ENCODE assay signal across 25 mouse cellular contexts in genomic region chr3:88651669-88652618, GRCm38 (mm10). TPM values are rescaled to one million over a fixed set of nuclear protein-coding genes. Genes with fewer than 3 reads are reported as not detected.
DNase-seq lines count a peak whose midpoint lies in the region; ATAC-seq and TF ChIP-seq lines count a peak whose summit lies in the region.
"Had no signal": no experiment of that assay in that cellular context is flagged by ENCODE, and none has a peak within 500 bp of the region (broad histone marks: within the 10 kb centered on the region; RNA-seq: fewer than 3 reads in every experiment).

No protein-coding gene starts in this region.

- H3K4me2 ChIP-seq in midbrain, embryonic 12.5 days (replicated peaks): no peak overlapping the region
- H3K4me2 ChIP-seq in midbrain, postnatal 0 days (ENCODE audit: low read depth, low read length, poor library complexity, severe bottlenecking): no peak overlapping the region
- H3K4me2 ChIP-seq: heart, embryonic 13.5 days; neural tube, embryonic 12.5 days had no signal

- no peak overlapping the region for H3K9ac ChIP-seq in midbrain, embryonic 12.5 days (replicated peaks)
- H3K9ac ChIP-seq in midbrain, postnatal 0 days (replicated peaks; ENCODE audit: low read length, poor library complexity, severe bottlenecking): no peak overlapping the region
- H3K9ac ChIP-seq: heart, embryonic 13.5 days; lung, embryonic 15.5 days; neural tube, embryonic 12.5 days had no signal

- no peaks in the 10 kb centered on the region for H3K4me1 ChIP-seq in midbrain, embryonic 12.5 days
- H3K4me1 ChIP-seq in midbrain, postnatal 0 days (ENCODE audit: insufficient read depth, low read length): no peaks in the 10 kb centered on the region
- H3K4me1 ChIP-seq: neural tube, embryonic 12.5 days had no signal

- H3K27ac ChIP-seq in midbrain, embryonic 12.5 days (replicated peaks): 0 out of 2 replicates have a peak overlapping the region, but pooled peaks have one; percentile 0
- no peak overlapping the region for H3K27ac ChIP-seq in midbrain, postnatal 0 days (ENCODE audit: low read depth, low read length)
- H3K27ac ChIP-seq: heart, embryonic 13.5 days; neural tube, embryonic 12.5 days had no signal

- no peaks in the 10 kb centered on the region for H3K27me3 ChIP-seq in midbrain, embryonic 12.5 days
- no peaks in the 10 kb centered on the region for H3K27me3 ChIP-seq in midbrain, postnatal 0 days (ENCODE audit: insufficient read depth, low read length)
- H3K27me3 ChIP-seq: heart, embryonic 13.5 days; lung, embryonic 15.5 days; neural tube, embryonic 12.5 days had no signal

- peaks cover 17% of the 10 kb centered on the region for H3K36me3 ChIP-seq in midbrain, embryonic 12.5 days
- H3K36me3 ChIP-seq in midbrain, postnatal 0 days (ENCODE audit: insufficient read depth, low read length): peaks cover 10% of the 10 kb centered on the region

- TF ChIP-seq CTCF in midbrain, postnatal 0 days (IDR thresholded peaks at IDR 0.05): no peak

- H3K9me3 ChIP-seq in midbrain, embryonic 12.5 days: no peaks in the 10 kb centered on the region
- H3K9me3 ChIP-seq in midbrain, postnatal 0 days (ENCODE audit: low read length): no peaks in the 10 kb centered on the region
- H3K9me3 ChIP-seq: heart, embryonic 13.5 days; lung, embryonic 15.5 days; megakaryocyte, embryonic 14.5 days; neural tube, embryonic 12.5 days had no signal

- peak; percentile 1 to 9 for DNase-seq in heart, adult 18-20 months
- no peak for DNase-seq in heart, adult 9 months (ENCODE audit: low spot score in 2 of 2)
- DNase-seq in midbrain, postnatal 0 days (ENCODE audit: low spot score): no peak
- peak; percentile 43 to 45 for DNase-seq in B cell, adult 2 months
- DNase-seq in adrenal gland, postnatal 4 days (ENCODE audit: low spot score in 2 of 2): no peak
- DNase-seq: adrenal gland, postnatal 36 days; cerebellum, adult 9-11 months; kidney, adult 2 months; kidney, postnatal 25 days; liver; right cerebral cortex, postnatal 4 days; thymus, postnatal 25 days had no signal

- WGBS in midbrain, embryonic 12.5 days: 86% methylated on average over 18 of the region's 18 CpGs
- 75% methylated on average over 18 of the region's 18 CpGs for WGBS in midbrain, postnatal 0 days

- no peak for ATAC-seq in midbrain, embryonic 12.5 days (ENCODE audit: low FRiP score, low read depth)
- no peak for ATAC-seq in midbrain, postnatal 0 days (ENCODE audit: low FRiP score)
- ATAC-seq in megakaryocyte, adult 5-6 weeks (ENCODE audit: poor library complexity, severe bottlenecking): peak; percentile 55
- ATAC-seq in CD4-positive, CD25-positive, alpha-beta regulatory T cell, adult 4 months: no peak
- ATAC-seq: forebrain, embryonic 16.5 days had no signal

- no peak overlapping the region for H3K4me3 ChIP-seq in midbrain, embryonic 12.5 days
- no peak overlapping the region for H3K4me3 ChIP-seq in midbrain, postnatal 0 days (ENCODE audit: low read depth, low read length)
- H3K4me3 ChIP-seq: heart, embryonic 13.5 days; lung, embryonic 15.5 days; neural tube, embryonic 12.5 days had no signal

RNA-seq across cellular contexts. Expression of gene Rxfp4, which starts 1.0 kb away (rescaled TPM):
- not detected for total RNA-seq in heart, adult 18-20 months (2021)
- polyA plus RNA-seq in midbrain, embryonic 12.5 days (2016; fragmentation: Nextera tagmentation; extraction: Ambion mirVana): not detected in 2 replicates
- 0.42 TPM in 1 of 2 replicates, not detected in the other for total RNA-seq in midbrain, postnatal 0 days (2014; rRNA removed)
- polyA plus RNA-seq in midbrain, postnatal 0 days (2015; fragmentation: Nextera tagmentation; extraction: Ambion mirVana): not detected in 2 replicates
- not detected in 2 replicates for total RNA-seq in megakaryocyte, adult 5-6 weeks (2015)
- total RNA-seq in megakaryocyte, adult 5-6 weeks (2017): not detected in 2 replicates
- total RNA-seq in adrenal gland, postnatal 4 days (2021): not detected
- polyA plus RNA-seq in CD4-positive, CD25-positive, alpha-beta regulatory T cell, adult 4 months (2017; shearing (Covaris generic)): under 1 TPM in 1 of 2 experiments, not detected in 1; 0.26 TPM
- total RNA-seq: adrenal gland, postnatal 36 days; gastrocnemius, adult 8-10 months; layer of hippocampus, postnatal 14 days; left cerebral cortex, postnatal 25 days had no signal
- polyA plus RNA-seq: forebrain, embryonic 16.5 days; heart, embryonic 13.5 days; hindbrain, embryonic 11.5 days; lung, embryonic 15.5 days; neural tube, embryonic 12.5 days; stomach, embryonic 16.5 days had no signal

RNA-seq across cellular contexts. Expression of gene Khdc4, which starts 33.7 kb away (rescaled TPM):
- 10 to 100 TPM; 25.7 to 26.3 TPM for total RNA-seq in heart, adult 18-20 months (2021)
- 122 and 123 TPM in 2 replicates for polyA plus RNA-seq in midbrain, embryonic 12.5 days (2016; fragmentation: Nextera tagmentation; extraction: Ambion mirVana)
- 71.8 and 96.5 TPM in 2 replicates for total RNA-seq in midbrain, postnatal 0 days (2014; rRNA removed)
- polyA plus RNA-seq in midbrain, postnatal 0 days (2015; fragmentation: Nextera tagmentation; extraction: Ambion mirVana): 66.8 and 70.5 TPM in 2 replicates
- 50.6 and 52.1 TPM in 2 replicates for total RNA-seq in megakaryocyte, adult 5-6 weeks (2015)
- total RNA-seq in megakaryocyte, adult 5-6 weeks (2017): 53.4 and 56.1 TPM in 2 replicates
- total RNA-seq in adrenal gland, postnatal 4 days (2021): 10 to 100 TPM; 88.1 to 93.5 TPM
- polyA plus RNA-seq in CD4-positive, CD25-positive, alpha-beta regulatory T cell, adult 4 months (2017; shearing (Covaris generic)): 10 to 100 TPM; 49.8 to 50.2 TPM

RNA-seq across cellular contexts. Expression of gene Arhgef2, which starts 46.2 kb away (rescaled TPM):
- total RNA-seq in heart, adult 18-20 months (2021): 10 to 100 TPM; 32.3 to 32.9 TPM
- 143 and 150 TPM in 2 replicates for polyA plus RNA-seq in midbrain, embryonic 12.5 days (2016; fragmentation: Nextera tagmentation; extraction: Ambion mirVana)
- total RNA-seq in midbrain, postnatal 0 days (2014; rRNA removed): 59.6 and 80.3 TPM in 2 replicates
- 38.9 and 46.8 TPM in 2 replicates for polyA plus RNA-seq in midbrain, postnatal 0 days (2015; fragmentation: Nextera tagmentation; extraction: Ambion mirVana)
- total RNA-seq in megakaryocyte, adult 5-6 weeks (2015): 71.1 and 85.9 TPM in 2 replicates
- total RNA-seq in megakaryocyte, adult 5-6 weeks (2017): 49.6 and 73.1 TPM in 2 replicates
- 10 to 100 TPM; 65.7 to 77.0 TPM for total RNA-seq in adrenal gland, postnatal 4 days (2021)
- 10 to 100 TPM; 36.5 to 48.6 TPM for polyA plus RNA-seq in CD4-positive, CD25-positive, alpha-beta regulatory T cell, adult 4 months (2017; shearing (Covaris generic))

Comparison
In these comparisons a context has a peak if more than half of its experiments do, and no peak if none do; other contexts are left out.
1. DNase-seq: peak in heart, adult 18-20 months (2 of 2) and B cell, adult 2 months (2 of 2); none in heart, adult 9 months (0 of 2), midbrain, postnatal 0 days (single experiment) and adrenal gland, postnatal 4 days (0 of 2).